Mouse (Mus musculus) testis, adult 2 months (tissue): Measurements from ENCODE around the gene Asic2.

Experiments used
- CTCF ChIP-seq: fragments of 200-500 bp; IDR thresholded peaks from 2 replicates; pipeline ENCODE4 v1.5.1; 2012; ENCODE audit warnings: low read depth, mild to moderate bottlenecking, inconsistent platforms, low read length, moderate library complexity; ENCODE audit not compliant: control insufficient read depth, insufficient read depth, insufficient replicate concordance
- POLR2A ChIP-seq: fragments of 200-500 bp; IDR thresholded peaks from 2 replicates; pipeline ENCODE4 v1.6.1; 2012; ENCODE audit warnings: low read depth, mild to moderate bottlenecking, inconsistent platforms, low read length, moderate library complexity; ENCODE audit not compliant: control insufficient read depth

DNA sequence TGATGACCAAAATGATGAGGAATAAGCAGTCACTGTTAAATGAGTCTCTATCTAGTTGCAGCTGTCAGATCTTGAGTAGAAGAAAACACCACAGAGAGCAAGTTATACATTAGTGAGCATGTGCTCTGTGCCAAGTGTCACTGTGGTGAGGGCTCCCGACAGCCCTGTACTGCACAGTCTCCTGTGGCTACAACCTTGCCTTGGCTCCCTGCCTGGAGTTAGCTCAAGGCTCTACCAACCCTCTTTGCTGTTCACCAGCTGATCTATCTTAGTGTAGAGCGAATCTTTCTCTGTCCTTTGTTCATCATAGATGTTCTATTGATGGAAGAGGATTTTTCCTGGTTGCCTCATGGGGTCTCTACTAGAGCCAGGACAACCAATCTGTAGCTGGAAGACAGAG is 494.1 kb downstream of the Asic2 start:
- TF ChIP-seq POLR2A (no peak), CTCF (no peak)
